Mouse (Mus musculus) embryonic fibroblast, embryonic 13.5 days (primary cell): ENCODE measurements at regions not wholly inside any gene's neighbourhood (a gene's known extent, or its start where the extent isn't known, plus 50 kb on each side); places are given as distances from the start of the nearest gene placed in this dataset.

ENCODE experiments used
- CTCF ChIP-seq: IDR thresholded peaks from 2 replicates; pipeline ENCODE4 v1.5.1; 2011; ENCODE audit warnings: mild to moderate bottlenecking, control low read depth, low read length, moderate library complexity, borderline replicate concordance; ENCODE audit not compliant: insufficient read depth
- POLR2A ChIP-seq: IDR thresholded peaks from 2 replicates; pipeline ENCODE4 v1.6.1; 2011; ENCODE audit warnings: low read depth, mild to moderate bottlenecking, control low read depth, low read length, moderate library complexity

GRCm38 (mm10) chr7:137840520-137840919 is 403.1 kb downstream of the Glrx3 start:
- no peak for TF ChIP-seq CTCF
- TF ChIP-seq POLR2A: no peak
